Mouse (Mus musculus): ENCODE results near the gene Hist3h2a. TPM values are rescaled to one million over a fixed set of nuclear protein-coding genes. Genes with fewer than 3 reads are reported as not detected.

Gene Hist3h2a
- polyA plus RNA-seq, 1 experiment from 2014 or later = 14.3 TPM

DNA sequence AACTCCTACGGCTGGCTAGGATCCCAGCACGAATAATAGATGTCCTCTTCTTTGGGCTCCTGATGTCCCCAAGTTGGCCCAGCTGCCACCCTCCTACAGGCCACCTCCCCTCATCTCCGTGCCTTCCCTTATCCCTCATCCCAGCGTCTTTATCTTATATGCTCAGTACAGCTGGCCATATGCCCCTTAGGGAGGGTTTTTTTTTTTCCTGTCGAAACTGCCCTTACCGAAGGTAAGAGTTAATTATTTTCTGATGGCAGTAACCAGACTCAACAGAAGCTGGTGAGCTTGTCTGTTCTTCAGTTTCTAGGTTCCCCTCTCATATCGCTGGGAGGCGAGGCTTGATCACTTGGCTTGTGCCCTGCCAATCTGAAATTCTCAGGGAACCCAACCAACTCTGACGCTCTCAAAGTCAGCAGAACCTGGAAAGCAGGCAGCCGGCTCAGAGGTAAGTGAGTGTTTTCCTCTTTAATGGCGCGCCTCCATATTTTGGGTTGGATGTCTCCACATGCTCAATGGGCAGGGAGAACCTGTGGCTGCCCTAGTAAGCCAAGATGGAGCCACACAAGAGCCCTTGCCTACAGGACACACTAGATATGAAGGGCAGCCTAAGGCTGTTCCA lies 36.6 kb upstream of the Hist3h2a start, which contains the start of gene Btnl10:
Gene Btnl10 (plus strand): TSS at position 164 of the 622 bp plus-strand sequence.
- Histone ChIP-seq H3K4me2 (ENCODE audit: low read depth, low read length) (peak within 1 kb of the TSS; percentile 68), H3K27me3 (ENCODE audit: insufficient read depth, low read length) (no peaks in the 10 kb centered on the region), H3K4me1 (ENCODE audit: insufficient read depth) (peaks cover 22% of the 10 kb centered on the region), H3K36me3 (replicated peaks; ENCODE audit: insufficient read depth, low read length) (peaks cover 14% of the 10 kb centered on the region), H3K9me3 (ENCODE audit: low read length) (no peaks in the 10 kb centered on the region), H3K9ac (replicated peaks) (peak within 1 kb of the TSS; percentile 72), H3K27ac (ENCODE audit: low read depth) (peak within 1 kb of the TSS; percentile 92), H3K4me3 (ENCODE audit: low read depth, low read length) (peak within 1 kb of the TSS; percentile 62)
- TF ChIP-seq EP300 (IDR thresholded peaks at IDR 0.05; ENCODE audit: low read depth) = peak; percentile 94
- TF ChIP-seq CTCF (IDR thresholded peaks at IDR 0.05; ENCODE audit: low read depth) = 0 out of 2 replicates have a peak, but pooled peaks have one; percentile 3
- ATAC-seq = peak; percentile 83
- DNase-seq = peak; percentile 60
- 51% methylated on average over 12 of the region's 12 CpGs for WGBS (ENCODE audit: insufficient replicate concordance)

- H3K9ac ChIP-seq (replicated peaks) = peak overlapping the region; percentile 72
- peak overlapping the region; percentile 92 for H3K27ac ChIP-seq (ENCODE audit: low read depth)
- WGBS (ENCODE audit: insufficient replicate concordance) = 50% methylated on average over 5 of the region's 5 CpGs
- peak overlapping the region; percentile 68 for H3K4me2 ChIP-seq (ENCODE audit: low read depth, low read length)
- H3K9me3 ChIP-seq (ENCODE audit: low read length) = no peaks in the 10 kb centered on the region
- no peaks in the 10 kb centered on the region for H3K27me3 ChIP-seq (ENCODE audit: insufficient read depth, low read length)
- peaks cover 19% of the 10 kb centered on the region for H3K36me3 ChIP-seq (replicated peaks; ENCODE audit: insufficient read depth, low read length)
- ATAC-seq (no peak), DNase-seq (no peak)
- TF ChIP-seq CTCF (IDR thresholded peaks at IDR 0.05; ENCODE audit: low read depth) = no peak
- no peak for TF ChIP-seq EP300 (IDR thresholded peaks at IDR 0.05; ENCODE audit: low read depth)
- peaks cover 17% of the 10 kb centered on the region for H3K4me1 ChIP-seq (ENCODE audit: insufficient read depth)
- H3K4me3 ChIP-seq (ENCODE audit: low read depth, low read length) = peak overlapping the region; percentile 62
These were observed 35.7 kb upstream of the Hist3h2a start for GRCm38 (mm10) chr11:58918759-58919158.

DNA sequence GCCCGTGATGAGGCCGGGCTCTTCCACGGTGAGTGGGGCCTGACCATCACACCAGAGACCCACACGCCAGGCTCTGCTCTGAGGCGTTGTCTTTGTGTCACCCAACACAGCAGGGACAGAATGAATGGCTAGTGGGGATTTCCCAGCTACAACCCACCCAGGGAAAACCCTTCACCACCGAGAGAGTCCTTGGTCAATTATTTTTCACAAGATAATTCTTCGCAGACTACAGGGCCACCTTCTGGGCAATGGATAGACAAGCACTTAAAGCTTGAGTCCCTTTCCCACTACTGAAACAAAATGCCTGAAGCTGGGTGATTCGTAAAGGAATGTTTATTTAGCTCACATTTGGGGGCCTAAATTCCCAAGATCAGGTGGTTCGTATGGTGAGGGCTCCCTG lies 32.1 kb upstream of the Hist3h2a start:
- no peak for TF ChIP-seq EP300 (IDR thresholded peaks at IDR 0.05; ENCODE audit: low read depth)
- TF ChIP-seq CTCF (IDR thresholded peaks at IDR 0.05; ENCODE audit: low read depth) = no peak
- peaks cover 2% of the 10 kb centered on the region for H3K4me1 ChIP-seq (ENCODE audit: insufficient read depth)

GRCm38 (mm10) chr11:58926651-58927050 lies 27.8 kb upstream of the Hist3h2a start:
- ATAC-seq = no peak
- no peaks in the 10 kb centered on the region for H3K27me3 ChIP-seq (ENCODE audit: insufficient read depth, low read length)
- WGBS (ENCODE audit: insufficient replicate concordance) = 80% methylated on average over 2 of the region's 3 CpGs
- peaks cover 27% of the 10 kb centered on the region for H3K4me1 ChIP-seq (ENCODE audit: insufficient read depth)
- H3K9ac ChIP-seq (replicated peaks) = no peak overlapping the region
- H3K4me3 ChIP-seq (ENCODE audit: low read depth, low read length) = no peak overlapping the region
- TF ChIP-seq EP300 (IDR thresholded peaks at IDR 0.05; ENCODE audit: low read depth) = no peak
- no peak for TF ChIP-seq CTCF (IDR thresholded peaks at IDR 0.05; ENCODE audit: low read depth)
- H3K27ac ChIP-seq (ENCODE audit: low read depth) = no peak overlapping the region
- peaks cover 22% of the 10 kb centered on the region for H3K36me3 ChIP-seq (replicated peaks; ENCODE audit: insufficient read depth, low read length)
- no peak for DNase-seq
- H3K9me3 ChIP-seq (ENCODE audit: low read length) = no peaks in the 10 kb centered on the region
- no peak overlapping the region for H3K4me2 ChIP-seq (ENCODE audit: low read depth, low read length)

More for the DNA sequence above, 32.1 kb upstream of the Hist3h2a start:
- WGBS (ENCODE audit: insufficient replicate concordance) = 84% methylated on average over 9 of the region's 9 CpGs
- H3K9ac ChIP-seq (replicated peaks) = no peak overlapping the region
- no peak for DNase-seq
- H3K4me2 ChIP-seq (ENCODE audit: low read depth, low read length) = no peak overlapping the region
- no peaks in the 10 kb centered on the region for H3K27me3 ChIP-seq (ENCODE audit: insufficient read depth, low read length)
- no peak overlapping the region for H3K4me3 ChIP-seq (ENCODE audit: low read depth, low read length)
- no peak overlapping the region for H3K27ac ChIP-seq (ENCODE audit: low read depth)
- H3K36me3 ChIP-seq (replicated peaks; ENCODE audit: insufficient read depth, low read length) = peaks cover 19% of the 10 kb centered on the region
- H3K9me3 ChIP-seq (ENCODE audit: low read length) = no peaks in the 10 kb centered on the region
- ATAC-seq = no peak

DNA sequence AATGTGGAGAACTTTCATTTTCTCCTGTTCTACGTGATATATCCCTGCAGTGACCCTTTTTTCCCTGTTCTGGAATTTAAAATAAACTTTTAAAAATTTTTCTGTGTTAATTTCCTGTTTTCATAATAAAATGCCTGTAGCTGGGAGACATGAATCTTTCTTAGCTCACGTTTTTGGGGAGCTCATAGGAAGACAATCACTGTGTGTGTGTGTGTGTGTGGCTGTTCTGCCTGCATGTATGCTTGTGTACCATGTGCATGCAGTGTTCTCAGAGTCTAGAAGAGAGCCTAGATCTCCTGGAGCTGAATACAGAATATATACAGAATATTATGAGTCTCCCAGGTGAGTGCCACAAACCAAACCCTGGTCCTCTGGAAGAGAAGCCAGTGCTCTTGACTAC lies 27.4 kb upstream of the Hist3h2a start:
- Histone ChIP-seq H3K4me2 (ENCODE audit: low read depth, low read length) (peak overlapping the region; percentile 79; the same call in 1 of the 2 replicates), H3K9me3 (ENCODE audit: low read length) (no peaks in the 10 kb centered on the region), H3K4me3 (ENCODE audit: low read depth, low read length) (no peak overlapping the region), H3K27ac (ENCODE audit: low read depth) (peak overlapping the region; percentile 95; the same call in 1 of the 2 replicates), H3K9ac (replicated peaks) (no peak overlapping the region), H3K27me3 (ENCODE audit: insufficient read depth, low read length) (no peaks in the 10 kb centered on the region), H3K36me3 (replicated peaks; ENCODE audit: insufficient read depth, low read length) (peaks cover 22% of the 10 kb centered on the region), H3K4me1 (ENCODE audit: insufficient read depth) (peaks cover 27% of the 10 kb centered on the region)
- TF ChIP-seq CTCF (IDR thresholded peaks at IDR 0.05; ENCODE audit: low read depth) = no peak
- no peak for TF ChIP-seq EP300 (IDR thresholded peaks at IDR 0.05; ENCODE audit: low read depth)
- 63% methylated on average over 2 of the region's 2 CpGs for WGBS (ENCODE audit: insufficient replicate concordance)
- DNase-seq (no peak), ATAC-seq (no peak)

- TF ChIP-seq CTCF (IDR thresholded peaks at IDR 0.05; ENCODE audit: low read depth) (peak; percentile 92), EP300 (IDR thresholded peaks at IDR 0.05; ENCODE audit: low read depth) (peak; percentile 16; the same call in 1 of the 2 replicates)
- Histone ChIP-seq H3K27me3 (ENCODE audit: insufficient read depth, low read length) (no peaks in the 10 kb centered on the region), H3K9me3 (ENCODE audit: low read length) (no peaks in the 10 kb centered on the region), H3K4me1 (ENCODE audit: insufficient read depth) (peaks cover 27% of the 10 kb centered on the region), H3K9ac (replicated peaks) (peak overlapping the region; percentile 70), H3K36me3 (replicated peaks; ENCODE audit: insufficient read depth, low read length) (peaks cover 23% of the 10 kb centered on the region), H3K4me2 (ENCODE audit: low read depth, low read length) (peak overlapping the region; percentile 79), H3K4me3 (ENCODE audit: low read depth, low read length) (peak overlapping the region; percentile 52), H3K27ac (ENCODE audit: low read depth) (peak overlapping the region; percentile 95)
- DNase-seq (peak; percentile 87), ATAC-seq (peak; percentile 90)
- WGBS (ENCODE audit: insufficient replicate concordance) = 8% methylated on average over 20 of the region's 20 CpGs
These were observed 26.5 kb upstream of the Hist3h2a start for GRCm38 (mm10) chr11:58927790-58928651.

All from liver, postnatal 0 days (tissue).